Mouse (Mus musculus): ENCODE measurements around the gene Anks3.

Gene Anks3

DNA sequence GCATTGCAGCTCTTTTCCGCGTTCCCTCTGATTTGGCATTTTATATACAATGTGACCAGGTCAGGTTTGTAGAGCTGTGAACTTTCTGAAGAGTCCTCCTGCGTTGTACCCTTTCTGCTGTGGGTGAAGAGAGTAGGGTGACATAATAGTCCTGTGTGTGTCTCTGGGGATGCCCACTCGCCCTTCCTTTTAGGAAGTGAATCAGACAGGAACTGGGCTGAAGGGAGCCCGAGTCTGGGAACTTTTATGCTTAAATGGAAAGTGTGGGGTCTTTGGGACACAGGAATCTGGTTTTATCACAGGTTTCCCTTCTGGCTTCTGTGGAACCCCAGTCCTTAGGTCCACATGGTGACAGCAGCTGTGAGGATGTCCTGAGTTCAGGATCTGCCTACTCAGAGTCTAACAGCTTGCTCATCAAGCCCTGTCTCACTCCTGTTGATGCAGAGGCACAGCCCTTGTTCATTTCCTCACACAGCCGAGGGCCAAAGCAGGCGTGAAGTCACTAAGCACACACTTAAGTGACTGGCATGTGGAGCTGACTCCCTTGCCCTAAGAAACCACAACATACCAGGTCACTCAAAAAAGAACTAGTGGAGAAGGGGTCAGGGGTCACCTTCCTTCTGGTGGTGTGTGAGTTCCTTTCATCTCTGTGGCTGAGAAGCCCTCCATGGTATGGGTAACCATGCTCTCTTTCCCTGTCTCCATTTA, 69.7 kb downstream of the Anks3 start:
- no peak for DNase-seq

DNA sequence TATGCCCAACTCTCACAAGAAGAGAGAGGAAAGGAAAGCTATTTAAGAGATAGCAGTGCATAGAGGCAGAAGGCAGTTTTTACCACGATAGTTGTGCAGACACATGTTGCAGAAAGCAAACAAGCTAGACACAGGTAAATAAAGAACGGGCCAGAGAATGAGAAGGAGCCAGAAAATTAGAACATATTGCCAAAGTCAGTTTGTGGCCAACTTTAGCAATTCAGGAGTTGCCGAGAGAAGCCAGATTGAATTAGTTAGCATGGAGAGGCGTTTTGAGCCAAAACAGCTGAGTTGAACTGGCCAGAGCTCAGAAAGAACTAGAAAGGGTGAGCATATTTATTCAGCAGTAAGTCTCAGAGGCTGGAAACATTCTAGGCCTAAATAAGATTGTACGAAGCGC, 71.8 kb downstream of the Anks3 start:
- DNase-seq = no peak

Measured in cerebellum, adult 18-20 months (tissue).